Mouse (Mus musculus) myocyte (in vitro differentiated cells): Measurements from ENCODE around the gene Catip. TPM values are rescaled to one million over a fixed set of nuclear protein-coding genes. Genes with fewer than 3 reads are reported as not detected.
A peak's percentile ranks its signal among the peaks of the same experiment; 100 is the strongest.

Source experiments
- H3K27me3 ChIP-seq: one replicate; pipeline ENCODE4 v1.6.1; 2011; ENCODE audit not compliant: control insufficient read depth, insufficient read depth, insufficient read length
- H3K36me3 ChIP-seq: one replicate; pipeline ENCODE4 v1.6.1; 2011; ENCODE audit not compliant: control insufficient read depth, insufficient read depth
- H3K4me2 ChIP-seq: one replicate; pipeline ENCODE4 v1.6.1; 2011; ENCODE audit warnings: low read depth, control low read depth
- H3K4me3 ChIP-seq: one replicate; pipeline ENCODE4 v1.5.1; 2011; ENCODE audit warnings: mild to moderate bottlenecking, control low read depth, moderate library complexity
- H3K79me2 ChIP-seq: one replicate; pipeline ENCODE4 v1.6.1; 2011; ENCODE audit not compliant: control insufficient read depth, insufficient read depth
- H3ac ChIP-seq: one replicate; pipeline ENCODE4 v1.6.1; 2011; ENCODE audit not compliant: control insufficient read depth, insufficient read length
- CEBPB ChIP-seq: IDR thresholded peaks from 2 replicates; pipeline ENCODE4 v1.6.1; 2011; ENCODE audit warnings: mild to moderate bottlenecking, moderate library complexity; ENCODE audit not compliant: poor library complexity, insufficient read depth, severe bottlenecking
- E2F4 ChIP-seq: IDR thresholded peaks from one replicate; pipeline ENCODE4 v1.6.1; 2011; ENCODE audit warnings: mild to moderate bottlenecking, control low read depth, moderate library complexity; ENCODE audit not compliant: insufficient read depth
- MAX ChIP-seq: IDR thresholded peaks from one replicate; pipeline ENCODE4 v1.6.1; 2011; ENCODE audit warnings: low read depth, mild to moderate bottlenecking, control low read depth
- MYOD1 ChIP-seq, 3 experiments: IDR thresholded peaks; one replicate each; pipeline ENCODE4 v1.6.1; 2011; ENCODE audit warnings: control low read depth in 2 of 3, low read depth in 2 of 3, mild to moderate bottlenecking in 2 of 3, moderate library complexity in 1 of 3; ENCODE audit not compliant: insufficient read length in 2 of 3, control insufficient read depth in 1 of 3
- MYOG ChIP-seq, 3 experiments: IDR thresholded peaks; one replicate each; pipeline ENCODE4 v1.6.1; 2011; ENCODE audit warnings: control low read depth in 2 of 3, low read depth in 2 of 3, mild to moderate bottlenecking in 2 of 3; ENCODE audit not compliant: insufficient read length in 2 of 3, control insufficient read depth in 1 of 3, insufficient read depth in 1 of 3
- POLR2A ChIP-seq: IDR thresholded peaks from one replicate; pipeline ENCODE4 v1.6.1; 2011; ENCODE audit warnings: low read depth, mild to moderate bottlenecking, control low read depth, moderate library complexity; ENCODE audit not compliant: insufficient read length
- POLR2AphosphoS2 ChIP-seq: IDR thresholded peaks from one replicate; pipeline ENCODE4 v1.6.1; 2011; ENCODE audit warnings: low read depth, control low read depth; ENCODE audit not compliant: insufficient read length
- REST ChIP-seq: IDR thresholded peaks from one replicate; pipeline ENCODE4 v1.6.1; 2011; ENCODE audit warnings: mild to moderate bottlenecking, control low read depth, moderate library complexity; ENCODE audit not compliant: insufficient read depth, insufficient read length
- SRF ChIP-seq: IDR thresholded peaks from one replicate; pipeline ENCODE4 v1.6.1; 2011; ENCODE audit warnings: low read depth; ENCODE audit not compliant: control insufficient read depth, insufficient read length
- TCF12 ChIP-seq: IDR thresholded peaks from one replicate; pipeline ENCODE4 v1.6.1; 2011; ENCODE audit warnings: mild to moderate bottlenecking, control low read depth; ENCODE audit not compliant: poor library complexity, insufficient read depth, severe bottlenecking
- TCF3 ChIP-seq: IDR thresholded peaks from one replicate; pipeline ENCODE4 v1.6.1; 2011; ENCODE audit warnings: low read depth, control low read depth; ENCODE audit not compliant: insufficient read length
- USF1 ChIP-seq: IDR thresholded peaks from one replicate; pipeline ENCODE4 v1.6.1; 2011; ENCODE audit warnings: low read depth, mild to moderate bottlenecking, control low read depth, moderate library complexity
- polyA plus RNA-seq: library from polyadenylated mRNA; unstranded; fragments of >200 nt; fragmentation: generic; extraction: Trizol; gene quantifications from one replicate; pipeline ENCODE4 v1.2.1, GENCODE M21; 2012; ENCODE audit warnings: missing spikeins

Catip gene
- polyA plus RNA-seq, 1 experiment = 0.10 TPM

- no peaks in the 10 kb centered on the region for H3K36me3 ChIP-seq
- H3ac ChIP-seq = peak overlapping the region; percentile 95
- H3K4me3 ChIP-seq = peak overlapping the region; percentile 55
- peak; percentile 47 for TF ChIP-seq POLR2A
- TF ChIP-seq SRF = no peak
- H3K79me2 ChIP-seq = peaks cover 18% of the 10 kb centered on the region
- no peaks in the 10 kb centered on the region for H3K27me3 ChIP-seq
- H3K4me2 ChIP-seq = peak overlapping the region; percentile 84
These were observed 30.0 kb downstream of the Catip start for GRCm38 (mm10) chr1:74391844-74392441.

GRCm38 (mm10) chr1:74392446-74392994 lies 30.6 kb downstream of the Catip start:
- H3K79me2 ChIP-seq = peaks cover 18% of the 10 kb centered on the region
- peak overlapping the region; percentile 55 for H3K4me3 ChIP-seq
- peak overlapping the region; percentile 95 for H3ac ChIP-seq
- H3K27me3 ChIP-seq = no peaks in the 10 kb centered on the region
- peak overlapping the region; percentile 84 for H3K4me2 ChIP-seq
- H3K36me3 ChIP-seq = no peaks in the 10 kb centered on the region
- TF ChIP-seq REST (no peak), USF1 (no peak), E2F4 (no peak), POLR2A (no peak), SRF (no peak), MYOG (IDR thresholded peaks at IDR 0.05; ENCODE audit: control insufficient read depth in 1 of 3, insufficient read depth in 1 of 3, insufficient read length in 2 of 3, low read depth in 2 of 3) (no peak), TCF3 (no peak), TCF12 (no peak), CEBPB (no peak), POLR2AphosphoS2 (no peak), MAX (no peak), MYOD1 (IDR thresholded peaks at IDR 0.05; ENCODE audit: control insufficient read depth in 1 of 3, insufficient read length in 2 of 3, low read depth in 2 of 3) (no peak)

- Histone ChIP-seq H3K4me3 (peak overlapping the region; percentile 55), H3ac (peak overlapping the region; percentile 95), H3K4me2 (peak overlapping the region; percentile 84), H3K36me3 (no peaks in the 10 kb centered on the region), H3K79me2 (peaks cover 18% of the 10 kb centered on the region), H3K27me3 (no peaks in the 10 kb centered on the region)
- TF ChIP-seq USF1 (no peak), REST (no peak), TCF3 (no peak), MYOD1 (IDR thresholded peaks at IDR 0.05; ENCODE audit: control insufficient read depth in 1 of 3, insufficient read length in 2 of 3, low read depth in 2 of 3) (no peak), MAX (no peak), POLR2AphosphoS2 (no peak)
These were observed 31.1 kb downstream of the Catip start for GRCm38 (mm10) chr1:74393010-74393409.

GRCm38 (mm10) chr1:74393697-74394096 lies 31.8 kb downstream of the Catip start:
- Histone ChIP-seq H3K36me3 (no peaks in the 10 kb centered on the region), H3K4me2 (no peak overlapping the region), H3K4me3 (no peak overlapping the region), H3K27me3 (no peaks in the 10 kb centered on the region), H3ac (no peak overlapping the region), H3K79me2 (peaks cover 18% of the 10 kb centered on the region)
- TF ChIP-seq MYOG (IDR thresholded peaks at IDR 0.05; ENCODE audit: control insufficient read depth in 1 of 3, insufficient read depth in 1 of 3, insufficient read length in 2 of 3, low read depth in 2 of 3) = no peak
- no peak for TF ChIP-seq REST
- TF ChIP-seq POLR2A = no peak
- TF ChIP-seq POLR2AphosphoS2 = no peak
- no peak for TF ChIP-seq E2F4
- TF ChIP-seq SRF = no peak
- TF ChIP-seq MYOD1 (IDR thresholded peaks at IDR 0.05; ENCODE audit: control insufficient read depth in 1 of 3, insufficient read length in 2 of 3, low read depth in 2 of 3) = no peak
- no peak for TF ChIP-seq CEBPB
- no peak for TF ChIP-seq MAX
- no peak for TF ChIP-seq USF1
- TF ChIP-seq TCF12 = no peak

- TF ChIP-seq REST (no peak), POLR2A (no peak), CEBPB (no peak), POLR2AphosphoS2 (no peak), MYOG (IDR thresholded peaks at IDR 0.05; ENCODE audit: control insufficient read depth in 1 of 3, insufficient read depth in 1 of 3, insufficient read length in 2 of 3, low read depth in 2 of 3) (no peak)
- peaks cover 18% of the 10 kb centered on the region for H3K79me2 ChIP-seq
These were observed 32.4 kb downstream of the Catip start for GRCm38 (mm10) chr1:74394311-74394710.

More at GRCm38 (mm10) chr1:74394311-74394710, 32.4 kb downstream of the Catip start:
- Histone ChIP-seq H3K4me3 (no peak overlapping the region), H3K36me3 (no peaks in the 10 kb centered on the region), H3ac (no peak overlapping the region), H3K27me3 (no peaks in the 10 kb centered on the region), H3K4me2 (no peak overlapping the region)
